Mouse (Mus musculus): Measurements from ENCODE around the gene Trafd1. TPM values are rescaled to one million over a fixed set of nuclear protein-coding genes. Genes with fewer than 3 reads are reported as not detected.

The Trafd1 gene
- polyA plus RNA-seq, 1 experiment from 2014 or later: 55.6 TPM

- peak; percentile 97 for ATAC-seq (replicated peaks; ENCODE audit: low FRiP score)
- no peaks in the 10 kb centered on the region for H3K9me3 ChIP-seq (replicated peaks)
- peaks cover 16% of the 10 kb centered on the region; the same call in 1 of the 2 replicates for H3K36me3 ChIP-seq
- H3K27ac ChIP-seq: peak within 1 kb of the TSS; percentile 93
- no peaks in the 10 kb centered on the region for H3K27me3 ChIP-seq
- WGBS: 10% methylated on average over 53 of the region's 53 CpGs
- peak within 1 kb of the TSS; percentile 85 for H3K4me2 ChIP-seq
- peak within 1 kb of the TSS; percentile 99 for H3K4me3 ChIP-seq (replicated peaks)
- H3K4me1 ChIP-seq: peaks cover 27% of the 10 kb centered on the region
- H3K9ac ChIP-seq: peak within 1 kb of the TSS; percentile 90
Measured at GRCm38 (mm10) chr5:121397187-121398145, 12.0 kb upstream of the Trafd1 start, which contains the start of gene Naa25. Gene Naa25, plus strand, starts transcription at chr5:121397936.

GRCm38 (mm10) chr5:121395621-121396020 is 10.2 kb upstream of the Trafd1 start:
- Histone ChIP-seq H3K27me3 (no peaks in the 10 kb centered on the region), H3K27ac (no peak overlapping the region), H3K9me3 (replicated peaks) (no peaks in the 10 kb centered on the region), H3K4me1 (peaks cover 22% of the 10 kb centered on the region), H3K4me3 (replicated peaks) (no peak overlapping the region), H3K9ac (no peak overlapping the region), H3K36me3 (0 out of 2 replicates have a peak, but pooled peaks cover under 1% of the 10 kb centered on the region), H3K4me2 (no peak overlapping the region)
- WGBS: 81% methylated on average over 5 of the region's 5 CpGs
- ATAC-seq (replicated peaks; ENCODE audit: low FRiP score): no peak

GRCm38 (mm10) chr5:121393402-121393801 is 8.0 kb upstream of the Trafd1 start:
- Histone ChIP-seq H3K27me3 (no peaks in the 10 kb centered on the region), H3K4me3 (replicated peaks) (no peak overlapping the region), H3K4me2 (no peak overlapping the region), H3K9me3 (replicated peaks) (no peaks in the 10 kb centered on the region), H3K36me3 (no peaks in the 10 kb centered on the region), H3K27ac (no peak overlapping the region), H3K4me1 (peaks cover 4% of the 10 kb centered on the region; the same call in 1 of the 2 replicates), H3K9ac (no peak overlapping the region)
- ATAC-seq (replicated peaks; ENCODE audit: low FRiP score): no peak
- 81% methylated on average over 3 of the region's 3 CpGs for whole genome bisulfite sequencing

GRCm38 (mm10) chr5:121392667-121393380 is 7.4 kb upstream of the Trafd1 start:
- H3K4me1 ChIP-seq: peaks cover 4% of the 10 kb centered on the region; the same call in 1 of the 2 replicates
- no peak overlapping the region for H3K4me2 ChIP-seq
- no peaks in the 10 kb centered on the region for H3K36me3 ChIP-seq
- no peak overlapping the region for H3K27ac ChIP-seq
- WGBS: 62% methylated on average over 16 of the region's 16 CpGs
- no peak overlapping the region for H3K4me3 ChIP-seq (replicated peaks)
- no peak overlapping the region for H3K9ac ChIP-seq
- ATAC-seq (replicated peaks; ENCODE audit: low FRiP score): no peak
- H3K9me3 ChIP-seq (replicated peaks): no peaks in the 10 kb centered on the region
- no peaks in the 10 kb centered on the region for H3K27me3 ChIP-seq

DNA sequence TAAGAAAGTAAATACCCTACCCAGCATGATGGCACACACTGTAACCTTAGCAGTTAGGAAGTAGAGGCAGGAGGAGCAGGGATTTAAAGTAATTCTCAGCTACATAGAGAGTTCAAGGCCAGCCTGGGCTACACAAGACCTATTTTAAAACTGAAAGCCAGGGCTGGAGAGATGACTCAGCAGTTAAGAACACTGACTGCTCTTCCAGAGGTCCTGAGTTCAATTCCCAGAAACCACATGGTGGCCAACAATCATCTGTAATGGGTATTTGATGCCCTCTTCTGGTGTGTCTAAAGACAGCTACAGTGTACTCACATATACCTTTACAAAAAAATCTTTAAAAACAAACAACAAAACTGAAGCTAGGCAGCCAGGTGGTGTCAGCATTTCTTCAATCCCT is 4.3 kb upstream of the Trafd1 start:
- no peak overlapping the region for H3K4me2 ChIP-seq
- no peaks in the 10 kb centered on the region for H3K9me3 ChIP-seq (replicated peaks)
- no peaks in the 10 kb centered on the region for H3K36me3 ChIP-seq
- peaks cover 10% of the 10 kb centered on the region for H3K4me1 ChIP-seq
- H3K9ac ChIP-seq: no peak overlapping the region
- H3K27me3 ChIP-seq: peaks cover 7% of the 10 kb centered on the region
- H3K4me3 ChIP-seq (replicated peaks): no peak overlapping the region
- no peak for ATAC-seq (replicated peaks; ENCODE audit: low FRiP score)
- no peak overlapping the region for H3K27ac ChIP-seq

DNA sequence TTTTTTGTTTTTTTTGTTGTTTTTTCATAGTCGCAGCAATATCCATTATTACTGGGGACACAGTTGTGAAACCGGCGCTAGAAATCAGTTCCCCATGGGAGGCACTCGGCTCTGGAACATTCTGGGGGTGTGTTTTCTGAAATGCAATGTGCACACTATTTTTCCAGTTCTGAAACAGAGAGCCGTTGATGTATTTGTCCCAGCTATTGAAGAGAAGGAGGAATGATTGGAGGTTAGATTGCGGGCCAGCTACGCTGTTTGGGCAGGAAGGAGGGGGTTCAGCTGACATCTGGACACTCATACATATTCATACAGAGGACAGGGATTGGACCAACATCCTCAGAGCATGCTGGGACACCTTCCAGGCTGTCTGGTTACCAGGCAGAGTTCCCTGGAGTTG is 3.7 kb upstream of the Trafd1 start:
- H3K4me1 ChIP-seq: peaks cover 15% of the 10 kb centered on the region

GRCm38 (mm10) chr5:121387126-121387525 is 1.7 kb upstream of the Trafd1 start:
- no peak for ATAC-seq (replicated peaks; ENCODE audit: low FRiP score)
- Histone ChIP-seq H3K9me3 (replicated peaks) (no peaks in the 10 kb centered on the region), H3K4me3 (replicated peaks) (no peak overlapping the region), H3K4me1 (peaks cover 15% of the 10 kb centered on the region), H3K27ac (no peak overlapping the region), H3K27me3 (peaks cover 7% of the 10 kb centered on the region), H3K9ac (no peak overlapping the region), H3K4me2 (no peak overlapping the region), H3K36me3 (peaks cover 4% of the 10 kb centered on the region; the same call in 1 of the 2 replicates)
- 58% methylated on average over 4 of the region's 4 CpGs for WGBS

More for the DNA sequence above, 3.7 kb upstream of the Trafd1 start:
- peaks cover 7% of the 10 kb centered on the region for H3K27me3 ChIP-seq
- 64% methylated on average over 7 of the region's 7 CpGs for whole genome bisulfite sequencing
- no peaks in the 10 kb centered on the region for H3K9me3 ChIP-seq (replicated peaks)
- H3K27ac ChIP-seq: no peak overlapping the region
- H3K4me2 ChIP-seq: no peak overlapping the region
- no peak overlapping the region for H3K9ac ChIP-seq
- no peak overlapping the region for H3K4me3 ChIP-seq (replicated peaks)
- no peak for ATAC-seq (replicated peaks; ENCODE audit: low FRiP score)
- H3K36me3 ChIP-seq: no peaks in the 10 kb centered on the region

GRCm38 (mm10) chr5:121386120-121386909 is 883 bp upstream of the Trafd1 start:
- no peaks in the 10 kb centered on the region for H3K9me3 ChIP-seq (replicated peaks)
- H3K4me1 ChIP-seq: peaks cover 15% of the 10 kb centered on the region
- peaks cover 10% of the 10 kb centered on the region for H3K36me3 ChIP-seq
- ATAC-seq (replicated peaks; ENCODE audit: low FRiP score): no peak
- H3K4me3 ChIP-seq (replicated peaks): peak overlapping the region; percentile 71
- WGBS: 35% methylated on average over 22 of the region's 22 CpGs
- H3K4me2 ChIP-seq: peak overlapping the region; percentile 83
- H3K9ac ChIP-seq: no peak overlapping the region
- peaks cover 7% of the 10 kb centered on the region for H3K27me3 ChIP-seq
- H3K27ac ChIP-seq: no peak overlapping the region

- WGBS: 2% methylated on average over 45 of the region's 47 CpGs
- H3K4me3 ChIP-seq (replicated peaks): peak overlapping the region; percentile 71
- H3K4me1 ChIP-seq: peaks cover 15% of the 10 kb centered on the region
- H3K27ac ChIP-seq: peak overlapping the region; percentile 85
- H3K9me3 ChIP-seq (replicated peaks): no peaks in the 10 kb centered on the region; the same call in 1 of the 2 replicates
- H3K4me2 ChIP-seq: peak overlapping the region; percentile 83
- peaks cover 7% of the 10 kb centered on the region for H3K27me3 ChIP-seq
- peak; percentile 68 for ATAC-seq (replicated peaks; ENCODE audit: low FRiP score)
- peak overlapping the region; percentile 70 for H3K9ac ChIP-seq
- peaks cover 24% of the 10 kb centered on the region for H3K36me3 ChIP-seq
Measured at GRCm38 (mm10) chr5:121384757-121385460, 523 bp downstream of the Trafd1 start.

DNA sequence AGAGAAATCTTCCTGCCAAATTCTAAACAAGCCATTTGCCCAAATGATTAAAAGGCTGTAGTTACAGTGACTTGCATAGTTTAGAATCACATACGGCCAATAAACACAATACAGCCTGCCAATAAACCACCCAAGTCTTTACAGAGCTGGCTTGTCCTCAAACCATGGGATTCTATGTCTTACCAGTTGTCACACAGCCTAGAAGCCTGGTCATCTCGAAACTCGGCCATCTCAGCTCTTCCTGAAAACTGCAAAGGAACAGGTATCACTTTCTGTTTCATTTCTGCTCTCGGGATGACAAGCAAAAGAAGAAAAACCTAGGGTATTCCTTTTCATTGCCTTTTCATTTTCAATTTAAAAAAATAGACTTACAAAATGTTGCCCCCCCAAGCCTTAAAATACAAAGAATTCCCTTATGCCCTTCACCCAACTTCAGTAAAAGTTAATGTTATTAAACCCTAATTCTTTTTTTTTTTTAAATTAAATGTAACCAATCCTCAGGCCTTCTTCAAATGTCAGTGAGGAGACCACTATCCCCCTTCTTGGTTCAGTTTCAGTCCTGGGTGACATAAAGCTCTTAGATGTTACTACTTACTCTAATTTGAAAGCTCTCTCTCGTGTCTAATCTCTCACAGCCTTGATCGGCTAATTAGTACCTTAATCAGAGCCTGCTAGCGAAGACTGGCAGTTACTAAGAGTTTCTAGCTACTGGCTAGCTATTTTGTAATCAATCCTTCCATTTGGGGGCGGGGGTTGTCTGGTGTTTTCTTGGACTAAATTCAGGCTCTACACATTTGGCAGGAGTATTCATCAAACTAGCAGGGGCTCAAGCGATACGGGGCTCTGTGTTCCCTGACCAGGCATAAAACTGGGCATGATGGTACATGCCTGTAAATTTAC is 1.3 kb downstream of the Trafd1 start:
- Histone ChIP-seq H3K9me3 (replicated peaks) (no peaks in the 10 kb centered on the region; the same call in 1 of the 2 replicates), H3K4me2 (peak overlapping the region; percentile 83), H3K27me3 (peaks cover 7% of the 10 kb centered on the region), H3K9ac (peak overlapping the region; percentile 70), H3K36me3 (peaks cover 32% of the 10 kb centered on the region), H3K4me3 (replicated peaks) (peak overlapping the region; percentile 71), H3K27ac (no peak overlapping the region; the same call in 1 of the 2 replicates), H3K4me1 (peaks cover 15% of the 10 kb centered on the region)
- WGBS: 47% methylated on average over 10 of the region's 10 CpGs
- ATAC-seq (replicated peaks; ENCODE audit: low FRiP score): no peak

All from kidney, embryonic 15.5 days (tissue).